Mouse (Mus musculus): ENCODE data around the gene Zfyve27.

The Zfyve27 gene

DNA sequence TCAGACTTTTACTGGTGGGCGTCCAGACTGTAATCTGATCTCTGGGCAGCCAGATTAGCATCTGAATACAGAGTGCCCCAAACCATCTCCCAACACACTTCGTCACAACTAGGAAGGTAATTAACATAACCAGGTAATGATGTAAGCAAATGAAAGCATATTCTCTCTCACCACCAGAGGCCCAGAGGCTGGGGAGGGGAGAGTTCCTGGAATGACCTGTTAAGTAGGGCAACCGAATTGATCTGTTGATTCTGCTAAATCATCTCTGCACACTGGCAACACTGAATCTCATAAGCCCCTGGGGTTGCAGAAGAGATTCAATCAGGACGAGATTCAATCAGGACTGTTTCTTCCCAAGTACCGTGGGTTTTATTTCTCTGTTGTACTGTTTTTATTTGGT, 27.6 kb upstream of the Zfyve27 start:
- ChIA-PET CTCF (interaction anchor here in 2 of 4 experiments (1.1 to 1.4 kb wide), 2 partner anchors 16 kb away, joined by 3 to 7 read pairs; no protein-coding TSS in a partner anchor), POLR2A (interaction anchor here (0.6 to 19.8 kb wide), 25 partner anchors 8 to 1539 kb away, joined by 3 to 403 read pairs (median 7); partner anchors contain the start of genes Avpi1 (in 3 of the 4), Pi4k2a (in 3 of the 4), Marveld1 (in 2 of the 4) and Ankrd2 (in 1 of the 4))

DNA sequence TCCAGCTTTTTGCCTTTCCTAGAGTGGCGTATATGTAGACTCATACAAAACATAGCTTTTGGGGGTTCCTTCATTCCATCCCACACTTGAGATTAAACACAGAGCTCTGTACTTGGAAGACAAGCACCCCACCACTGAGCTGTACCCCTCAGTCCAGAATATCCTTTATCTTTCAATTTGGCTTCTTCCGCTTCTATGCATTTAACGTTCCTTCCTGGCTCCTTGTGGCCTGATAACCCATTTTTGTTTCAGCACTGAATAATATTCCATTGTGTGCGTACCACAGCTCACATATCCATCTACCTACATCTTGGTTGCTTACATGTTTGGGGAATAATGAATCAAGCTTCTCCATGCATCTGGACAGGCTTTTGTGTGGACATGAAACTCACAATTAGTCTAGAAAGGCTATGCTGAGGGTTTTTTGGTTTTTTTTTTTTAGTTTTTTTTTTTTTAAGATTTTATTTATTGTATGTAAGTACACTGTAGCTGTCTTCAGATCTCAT, 26.5 kb upstream of the Zfyve27 start:
- ChIA-PET POLR2A (interaction anchor here (0.6 to 19.8 kb wide), 39 partner anchors 7 to 932 kb away, joined by 3 to 403 read pairs (median 4); partner anchors contain the start of genes Avpi1 (in 3 of the 4), Pi4k2a (in 3 of the 4), Marveld1 (in 2 of the 4) and Pgam1 (in 2 of the 4)), CTCF (interaction anchor here (0.7 to 1.4 kb wide), 3 partner anchors 15 to 696 kb away, joined by 3 to 7 read pairs (median 5); no protein-coding TSS in a partner anchor)

DNA sequence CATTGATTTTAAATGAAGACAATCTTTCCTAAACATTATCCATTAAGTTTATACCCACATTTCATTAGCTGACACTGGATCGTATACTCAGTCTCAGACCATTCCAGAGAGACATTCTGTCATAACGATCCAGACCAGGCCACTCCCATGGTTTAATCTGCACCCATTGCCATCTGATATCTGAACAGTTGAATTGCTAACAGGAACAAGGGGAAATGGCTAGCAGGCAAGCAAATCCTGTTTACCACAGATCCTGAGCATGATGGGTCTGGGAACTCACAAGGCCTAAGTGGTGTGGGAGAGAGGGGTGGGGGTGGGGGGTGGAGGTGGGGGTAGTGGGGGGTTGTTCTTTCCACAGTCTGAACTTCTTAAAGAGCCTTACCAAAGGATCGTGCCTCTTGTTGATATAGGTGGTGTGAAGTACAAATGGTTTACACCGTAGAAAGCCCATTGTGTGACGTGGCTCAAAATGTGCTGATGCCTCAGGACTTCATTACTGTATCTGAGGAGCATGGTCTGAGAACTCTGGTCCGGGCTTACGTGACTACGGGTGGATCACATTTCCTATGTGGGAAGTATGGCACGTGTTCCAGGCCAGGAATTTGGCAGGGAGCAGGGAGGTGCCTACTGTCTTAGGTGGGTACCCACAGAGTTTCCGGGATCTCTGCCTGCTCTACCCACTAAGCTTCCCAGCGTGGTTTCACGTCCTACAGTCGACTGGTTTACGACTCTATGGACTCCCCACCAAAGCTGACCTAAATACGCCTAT, 25.1 kb upstream of the Zfyve27 start:
- CTCF ChIA-PET, result interaction anchor here in 3 of 4 experiments (0.5 to 1.8 kb wide), 4 partner anchors 9 to 14 kb away, joined by 3 to 8 read pairs (median 4); no protein-coding TSS in a partner anchor

DNA sequence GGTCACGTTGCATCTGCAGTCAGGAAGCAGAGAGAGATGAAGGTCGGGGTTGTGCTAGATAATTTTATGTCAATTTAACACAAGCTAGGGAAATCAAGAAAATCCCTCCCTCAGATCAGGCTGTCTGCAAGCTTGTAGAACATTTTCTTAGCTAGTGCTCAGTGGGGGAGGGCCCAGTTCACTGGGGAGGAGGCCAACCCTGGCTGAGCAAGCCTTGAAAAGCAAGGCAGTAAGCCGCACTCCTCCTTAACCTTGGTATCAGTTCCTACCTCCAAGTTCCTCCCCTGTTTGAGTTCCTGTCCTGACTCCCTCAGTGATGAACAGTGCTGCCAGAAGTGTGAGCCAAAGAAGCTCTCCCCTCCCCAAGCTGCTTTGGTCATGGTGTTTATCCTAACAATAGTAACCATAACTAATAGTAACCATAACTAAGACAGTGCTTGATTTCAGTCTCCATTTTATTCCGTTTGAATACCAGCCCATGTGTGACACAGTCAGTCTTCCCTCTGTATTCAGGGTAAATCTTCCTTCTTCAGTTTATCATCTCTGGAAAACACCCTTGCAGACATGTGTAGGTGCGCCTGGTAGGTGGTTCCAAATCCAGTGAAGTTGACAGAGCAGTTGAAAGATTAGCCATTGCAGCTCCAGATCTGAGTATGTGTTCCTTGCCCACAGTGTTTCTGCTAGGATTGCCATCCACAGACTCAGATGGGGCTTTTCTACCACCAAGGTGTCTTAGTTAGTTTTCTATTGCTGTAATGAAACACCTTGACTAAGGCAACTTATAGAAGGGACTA, 23.8 kb upstream of the Zfyve27 start:
- CTCF ChIA-PET, result interaction anchor here in 3 of 4 experiments (0.7 to 1.8 kb wide), 6 partner anchors 10 to 26 kb away, joined by 3 to 8 read pairs (median 4); partner anchors contain the start of gene Avpi1 (in 1 of the 3)
- POLR2A ChIA-PET, result interaction anchor here in 3 of 4 experiments (0.7 to 19.8 kb wide), 9 partner anchors 8 to 49 kb away, joined by 3 to 403 read pairs (median 4); partner anchors contain the start of gene Avpi1 (in 3 of the 3)

More for the DNA sequence above, 25.1 kb upstream of the Zfyve27 start:
- POLR2A ChIA-PET, result interaction anchor here in 3 of 4 experiments (1.0 to 19.8 kb wide), 9 partner anchors 10 to 48 kb away, joined by 3 to 403 read pairs (median 7); partner anchors contain the start of genes Avpi1 (in 2 of the 3) and Pi4k2a (in 1 of the 3)

DNA sequence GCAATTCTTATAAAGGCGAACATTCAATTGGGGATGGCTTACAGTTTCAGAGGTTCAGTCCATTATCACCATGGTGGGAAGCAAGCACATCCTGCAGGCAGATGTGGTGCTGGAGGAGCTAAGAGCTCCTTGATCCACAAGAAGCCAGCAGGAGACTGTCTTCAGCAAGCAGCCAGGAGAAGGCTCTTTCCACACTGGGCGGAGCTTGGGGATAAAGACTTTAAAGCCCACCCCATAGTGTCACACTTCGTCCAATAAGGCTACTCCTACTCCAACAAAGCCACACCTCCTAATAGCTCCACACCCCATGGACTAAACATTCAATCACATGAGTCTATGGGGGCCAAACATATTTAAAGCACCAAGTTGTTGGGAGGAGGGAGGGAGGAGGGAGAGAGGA, 21.8 kb upstream of the Zfyve27 start:
- ChIA-PET POLR2A (interaction anchor here (0.6 to 19.8 kb wide), 40 partner anchors 9 to 482 kb away, joined by 3 to 403 read pairs (median 4); partner anchors contain the start of genes Avpi1 (in 3 of the 4), Pi4k2a (in 3 of the 4), Ankrd2 (in 1 of the 4) and Crtac1 (in 1 of the 4)), CTCF (interaction anchor here (0.5 to 2.4 kb wide), 13 partner anchors 10 to 700 kb away, joined by 3 to 14 read pairs (median 5); partner anchors contain the start of genes Ankrd2 (in 1 of the 4), Avpi1 (in 1 of the 4), Frat2 (in 1 of the 4) and Hoga1 (in 1 of the 4))

DNA sequence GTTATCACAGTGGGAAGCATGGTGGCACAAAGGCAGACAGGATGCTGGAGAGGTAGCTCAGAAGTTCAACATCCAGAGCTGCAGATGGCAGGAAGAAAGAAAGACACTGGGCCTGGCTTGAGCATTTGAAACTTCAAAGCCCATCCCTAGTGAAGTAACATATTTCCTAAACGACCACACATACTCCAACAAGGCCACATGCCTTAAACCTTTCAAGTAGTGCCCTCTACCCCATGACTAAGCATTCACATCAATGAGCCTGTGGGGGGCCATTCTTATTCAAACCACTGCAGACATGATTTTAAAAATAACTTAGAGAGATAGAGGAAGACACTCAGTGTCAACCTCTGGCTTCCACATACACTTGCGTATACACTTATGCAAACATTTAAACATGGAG, 21.0 kb upstream of the Zfyve27 start:
- CTCF ChIA-PET, result interaction anchor here in 3 of 4 experiments (1.0 to 2.4 kb wide), 7 partner anchors 9 to 107 kb away, joined by 3 to 14 read pairs (median 6); partner anchors contain the start of gene Ankrd2 (in 1 of the 3)
- POLR2A ChIA-PET, result interaction anchor here (0.8 to 19.8 kb wide), 25 partner anchors 9 to 469 kb away, joined by 3 to 403 read pairs (median 5); partner anchors contain the start of genes Avpi1 (in 3 of the 4), Pi4k2a (in 2 of the 4), Crtac1 (in 1 of the 4) and Loxl4 (in 1 of the 4)

DNA sequence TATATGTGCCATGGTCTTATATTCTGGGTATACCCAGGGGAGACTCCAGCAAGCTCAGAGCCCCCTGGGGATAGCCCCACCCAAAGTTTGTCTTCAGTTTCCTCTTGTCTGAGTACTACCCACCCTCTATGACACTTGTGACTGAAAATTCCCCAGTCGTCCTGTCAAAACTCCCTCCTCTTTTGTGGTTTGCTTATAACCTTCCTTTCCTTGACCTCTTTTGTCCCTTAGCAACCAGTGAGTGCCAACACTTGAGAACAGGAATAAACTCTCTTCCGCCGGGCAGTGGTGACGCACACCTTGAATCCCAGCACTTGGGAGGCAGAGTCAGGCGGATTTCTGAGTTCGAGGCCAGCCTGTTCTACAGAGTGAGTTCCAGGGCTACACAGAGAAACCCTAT, 19.7 kb upstream of the Zfyve27 start:
- POLR2A ChIA-PET, result interaction anchor here (0.6 to 19.8 kb wide), 30 partner anchors 7 to 1174 kb away, joined by 3 to 403 read pairs (median 5); partner anchors contain the start of genes Avpi1 (in 3 of the 4) and Pi4k2a (in 2 of the 4)
- CTCF ChIA-PET, result interaction anchor here (0.6 to 1.9 kb wide), 69 partner anchors 8 to 1713 kb away, joined by 3 to 19 read pairs (median 4); partner anchors contain the start of genes Zfyve27 (in 2 of the 4), Avpi1 (in 1 of the 4), Frat1 (in 1 of the 4) and Hoga1 (in 1 of the 4)

DNA sequence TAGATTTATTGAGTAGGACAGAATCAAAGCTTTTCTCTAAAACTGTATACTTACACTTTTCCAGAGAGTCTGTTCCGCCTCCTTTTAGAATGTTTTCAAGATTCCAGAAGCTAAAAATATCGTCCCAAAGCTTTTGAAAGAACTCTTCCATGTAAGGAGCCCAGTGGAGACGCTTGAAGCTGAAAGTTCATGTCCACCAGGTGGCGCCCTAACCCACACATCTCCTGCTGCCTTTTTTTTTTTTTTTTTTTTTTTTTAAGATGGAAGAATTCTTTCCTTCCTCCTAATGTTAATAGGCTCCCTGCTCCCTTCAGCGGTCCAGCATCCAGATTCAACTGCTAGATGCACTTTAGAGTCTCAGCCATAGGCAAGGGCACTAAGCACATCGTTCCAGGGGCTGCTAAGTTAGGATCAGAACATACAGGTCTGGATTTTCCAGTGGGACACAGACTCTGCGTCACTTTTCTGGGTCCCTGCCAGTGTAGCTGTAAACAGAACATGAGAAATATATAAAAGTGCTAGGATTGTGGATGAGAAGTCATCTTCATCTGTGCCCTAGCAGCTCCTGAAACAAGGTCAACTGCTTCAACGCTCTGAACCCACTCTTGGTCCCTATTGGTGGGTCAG, 19.1 kb upstream of the Zfyve27 start:
- ChIA-PET CTCF (interaction anchor here (0.6 to 1.9 kb wide), 74 partner anchors 9 to 1712 kb away, joined by 3 to 19 read pairs (median 4); partner anchors contain the start of genes Zfyve27 (in 2 of the 4), Avpi1 (in 1 of the 4), Frat1 (in 1 of the 4) and Hoga1 (in 1 of the 4)), POLR2A (interaction anchor here (0.5 to 19.8 kb wide), 33 partner anchors 8 to 1174 kb away, joined by 3 to 403 read pairs (median 5); partner anchors contain the start of genes Avpi1 (in 3 of the 4) and Pi4k2a (in 3 of the 4))

DNA sequence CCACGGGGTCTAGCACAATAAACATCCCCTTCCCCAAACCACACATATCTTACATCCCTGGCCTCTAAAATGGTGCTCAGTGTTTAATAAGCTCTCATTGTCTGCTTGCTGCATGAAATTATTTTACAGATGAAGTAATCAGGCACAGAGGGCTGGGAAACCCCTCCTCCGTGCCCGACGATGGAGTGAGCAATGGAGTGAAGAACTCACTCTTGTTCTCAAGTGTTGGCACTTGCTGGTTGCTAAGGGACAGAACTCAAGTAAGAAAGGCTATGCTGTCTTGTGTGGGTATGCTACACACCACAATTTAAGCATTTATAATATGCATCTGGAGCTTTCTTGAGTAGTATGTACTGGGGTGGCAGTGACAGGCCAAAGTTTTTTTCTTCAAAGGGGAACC, 18.5 kb upstream of the Zfyve27 start:
- CTCF ChIA-PET, result interaction anchor here (0.6 to 1.9 kb wide), 21 partner anchors 8 to 1710 kb away, joined by 3 to 18 read pairs (median 4); partner anchors contain the start of genes Zfyve27 (in 2 of the 4), Avpi1 (in 1 of the 4) and Pi4k2a (in 1 of the 4)
- POLR2A ChIA-PET, result interaction anchor here in 3 of 4 experiments (0.9 to 19.8 kb wide), 19 partner anchors 9 to 62 kb away, joined by 3 to 403 read pairs (median 6); partner anchors contain the start of genes Avpi1 (in 3 of the 3) and Pi4k2a (in 2 of the 3)

DNA sequence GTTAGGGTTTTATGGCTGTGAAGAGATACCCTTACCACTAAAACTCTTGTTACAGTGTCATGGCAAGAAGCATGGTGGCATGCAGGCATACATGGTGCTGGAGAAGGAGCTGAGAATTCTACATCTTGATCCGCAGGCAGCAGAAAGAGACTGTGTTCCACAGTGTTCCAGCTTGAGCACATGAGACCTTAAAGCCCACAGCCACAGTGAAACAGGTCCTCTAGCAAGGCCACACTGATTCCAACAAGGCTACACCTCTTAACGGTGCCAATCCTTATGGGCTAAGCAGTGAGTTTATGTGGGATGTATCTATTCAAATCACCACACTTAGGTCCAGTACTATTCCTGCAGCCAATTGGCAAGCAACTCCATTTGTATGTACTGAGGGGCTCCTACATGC, 18.0 kb upstream of the Zfyve27 start:
- ChIA-PET POLR2A (interaction anchor here in 3 of 4 experiments (1.2 to 19.8 kb wide), 12 partner anchors 9 to 111 kb away, joined by 3 to 403 read pairs (median 15); partner anchors contain the start of genes Avpi1 (in 3 of the 3), Ankrd2 (in 1 of the 3) and Pi4k2a (in 1 of the 3)), CTCF (interaction anchor here (0.6 to 1.9 kb wide), 7 partner anchors 9 to 1710 kb away, joined by 3 to 18 read pairs (median 4); partner anchors contain the start of genes Avpi1 (in 1 of the 4), Pi4k2a (in 1 of the 4) and Zfyve27 (in 1 of the 4))

DNA sequence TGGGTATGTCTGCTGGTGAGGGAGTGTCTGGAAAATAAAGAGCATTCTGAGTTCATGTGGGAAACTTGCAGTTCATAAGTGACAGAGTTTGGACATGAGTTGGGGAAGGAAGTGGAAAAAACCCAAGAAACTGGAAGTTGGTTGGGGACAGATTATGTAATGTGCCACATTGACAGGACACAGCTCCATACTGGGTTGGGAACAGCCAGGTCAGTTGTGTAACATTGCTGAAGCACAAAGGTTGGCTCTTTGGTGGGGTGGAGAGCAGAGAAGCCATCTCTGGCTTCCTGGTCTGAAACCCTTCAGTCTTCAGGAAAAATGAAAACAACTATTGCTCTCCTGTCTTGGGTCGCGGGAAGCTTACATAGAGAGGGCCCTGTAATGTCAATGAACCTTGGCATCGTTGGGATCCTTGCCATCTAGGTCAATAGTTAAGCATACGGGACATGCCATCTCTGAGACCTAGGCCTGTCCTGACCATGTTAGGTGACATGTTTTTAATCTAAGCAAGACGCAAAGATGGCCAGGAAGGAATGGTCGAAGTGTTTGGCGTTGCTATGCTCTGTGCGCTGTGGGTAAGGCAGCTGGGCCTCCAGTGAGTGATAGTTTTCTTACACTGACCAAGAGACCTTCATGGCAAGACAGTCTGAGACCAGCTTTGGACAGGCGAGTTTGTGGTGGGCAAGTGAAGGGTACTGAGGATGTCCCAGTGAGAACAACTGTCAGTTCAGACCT, 17.3 kb upstream of the Zfyve27 start:
- ChIA-PET POLR2A (interaction anchor here in 3 of 4 experiments (0.6 to 19.8 kb wide), 23 partner anchors 9 to 1470 kb away, joined by 3 to 403 read pairs (median 5); partner anchors contain the start of genes Avpi1 (in 3 of the 3), Ankrd2 (in 1 of the 3), Hoga1 (in 1 of the 3) and Pi4k2a (in 1 of the 3)), CTCF (interaction anchor here (0.6 to 7.8 kb wide), 8 partner anchors 17 to 400 kb away, joined by 3 to 79 read pairs (median 4); partner anchors contain the start of genes Avpi1 (in 1 of the 4), Pi4k2a (in 1 of the 4) and Zfyve27 (in 1 of the 4))

DNA sequence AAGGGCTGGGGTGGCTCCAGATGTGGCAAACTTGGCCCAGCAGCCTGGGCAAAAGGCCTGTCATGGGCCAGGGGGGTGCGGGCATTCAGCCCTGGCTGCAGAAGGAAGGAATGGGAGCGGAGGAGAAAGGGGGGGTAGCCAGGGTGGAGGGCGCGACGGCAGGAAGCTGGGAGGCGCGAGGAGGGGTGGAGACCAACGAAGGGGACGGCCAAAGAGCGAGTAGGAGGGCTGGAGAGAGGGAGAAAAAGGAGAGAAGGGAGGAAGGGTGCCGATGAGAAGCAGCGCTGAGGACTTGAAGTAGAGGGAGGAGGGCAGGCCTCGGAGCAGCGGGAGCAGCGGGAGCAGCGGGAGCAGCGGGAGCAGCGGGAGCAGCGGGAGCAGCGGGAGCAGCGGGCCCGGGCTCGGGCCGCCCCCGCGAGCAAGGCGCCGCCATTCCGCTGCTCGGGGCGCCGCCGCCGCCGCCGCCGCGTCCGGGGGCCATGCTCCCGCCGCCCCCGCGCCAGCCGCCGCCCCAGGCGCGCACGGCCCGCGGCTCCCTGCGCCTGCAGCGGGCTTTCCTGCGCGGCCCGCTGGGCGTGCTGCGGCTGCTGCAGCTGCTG, 16.5 kb upstream of the Zfyve27 start, which contains the start of gene Marveld1:
Gene Marveld1 (plus strand): TSS at position 231 of the 599 bp plus-strand sequence.
- CTCF ChIA-PET, result interaction anchor here in 3 of 4 experiments (0.6 to 7.8 kb wide), 7 partner anchors 18 to 399 kb away, joined by 3 to 79 read pairs (median 4); partner anchors contain the start of genes Avpi1 (in 1 of the 3), Pi4k2a (in 1 of the 3) and Zfyve27 (in 1 of the 3)

DNA sequence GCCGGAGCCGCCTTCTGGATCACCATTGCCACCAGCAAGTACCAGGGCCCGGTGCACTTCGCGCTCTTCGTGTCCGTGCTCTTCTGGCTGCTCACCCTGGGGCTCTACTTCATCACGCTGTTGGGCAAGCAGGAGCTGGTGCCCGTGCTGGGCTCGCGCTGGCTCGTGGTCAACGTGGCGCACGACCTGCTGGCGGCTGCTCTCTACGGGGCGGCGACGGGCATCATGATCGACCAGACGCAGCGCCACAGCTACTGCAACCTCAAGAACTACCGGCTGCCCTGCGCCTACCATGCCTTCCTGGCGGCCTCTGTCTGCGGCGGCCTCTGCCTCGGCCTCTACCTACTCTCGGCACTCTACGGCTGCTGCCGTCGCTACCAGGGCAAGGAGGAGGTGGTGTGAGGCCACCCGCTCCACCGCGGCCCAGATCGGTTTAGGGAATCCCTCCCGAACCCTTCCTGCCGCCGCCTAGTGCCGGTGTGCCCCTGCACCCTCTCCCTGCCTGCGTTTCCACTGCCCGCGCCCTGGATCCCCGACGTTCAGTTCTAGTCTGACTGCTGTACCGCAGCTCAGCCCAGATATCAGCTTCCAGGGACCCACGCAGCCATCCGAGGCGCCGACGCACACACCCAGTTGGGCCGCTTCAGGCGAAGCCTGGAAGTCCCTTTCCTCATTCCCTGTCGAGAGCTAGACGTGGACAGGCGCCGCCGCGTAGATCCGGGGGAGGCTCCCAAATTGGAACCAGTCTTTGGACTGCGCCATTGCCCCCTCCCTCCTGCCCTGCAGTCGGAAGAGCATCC, 15.8 kb upstream of the Zfyve27 start:
- CTCF ChIA-PET, result interaction anchor here (0.6 to 7.8 kb wide), 8 partner anchors 18 to 291 kb away, joined by 3 to 79 read pairs (median 4); partner anchors contain the start of genes Ankrd2 (in 1 of the 4), Avpi1 (in 1 of the 4) and Zfyve27 (in 1 of the 4)
- POLR2A ChIA-PET, result interaction anchor here (0.6 to 19.8 kb wide), 37 partner anchors 8 to 237 kb away, joined by 3 to 403 read pairs (median 4); partner anchors contain the start of genes Avpi1 (in 3 of the 4), Pi4k2a (in 2 of the 4), Exosc1 (in 1 of the 4) and Hoga1 (in 1 of the 4)

More for the DNA sequence above, 16.5 kb upstream of the Zfyve27 start, which contains the start of gene Marveld1:
- POLR2A ChIA-PET, result interaction anchor here (0.6 to 19.8 kb wide), 33 partner anchors 9 to 1469 kb away, joined by 3 to 403 read pairs (median 5); partner anchors contain the start of genes Avpi1 (in 3 of the 4), Pi4k2a (in 2 of the 4), Exosc1 (in 1 of the 4) and Hoga1 (in 1 of the 4)

Data from embryonic stem cell, embryonic (primary cell).